Mouse (Mus musculus): ENCODE measurements around the gene Iqgap3.

Gene Iqgap3

DNA sequence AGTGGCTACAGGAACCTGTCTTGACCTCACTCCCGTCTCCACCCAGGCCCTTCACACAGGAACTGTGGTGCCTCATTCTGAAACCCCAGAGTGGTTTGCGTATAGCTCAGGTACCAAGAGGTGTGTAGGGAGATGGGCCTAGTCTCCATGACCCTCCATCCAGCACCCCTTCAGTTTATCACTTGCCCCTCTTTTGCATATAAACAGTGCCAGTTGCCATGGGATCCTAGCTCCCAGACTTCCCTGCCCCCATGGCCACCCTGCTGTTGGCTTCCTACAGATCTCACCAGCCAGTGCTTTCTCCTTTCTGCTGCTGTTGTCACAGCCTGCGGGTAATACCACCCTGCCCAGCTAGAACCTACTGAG, 69.2 kb downstream of the Iqgap3 start:
- no peak for DNase-seq

DNA sequence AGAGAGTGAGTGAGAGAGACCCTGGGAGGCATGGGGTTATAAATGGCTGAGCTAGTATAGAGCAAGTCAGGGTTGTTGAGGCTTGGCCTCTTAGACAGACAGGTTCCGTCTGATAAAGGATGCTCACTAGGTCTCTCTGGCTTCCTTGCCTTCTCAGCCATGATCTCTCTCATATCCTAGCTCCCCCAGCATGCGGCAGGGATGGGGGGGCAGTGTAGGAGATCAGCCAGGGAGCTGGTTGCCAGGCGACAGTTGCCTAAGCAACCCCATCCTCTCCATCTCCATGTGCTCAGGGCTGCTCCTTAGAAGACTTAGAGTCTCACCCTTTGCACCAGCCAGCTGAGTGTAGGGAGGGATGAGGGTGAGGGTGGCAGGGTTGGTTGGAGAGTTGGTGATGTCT, 70.3 kb downstream of the Iqgap3 start:
- DNase-seq: peak in 1 of 2 experiments; percentile 39

DNA sequence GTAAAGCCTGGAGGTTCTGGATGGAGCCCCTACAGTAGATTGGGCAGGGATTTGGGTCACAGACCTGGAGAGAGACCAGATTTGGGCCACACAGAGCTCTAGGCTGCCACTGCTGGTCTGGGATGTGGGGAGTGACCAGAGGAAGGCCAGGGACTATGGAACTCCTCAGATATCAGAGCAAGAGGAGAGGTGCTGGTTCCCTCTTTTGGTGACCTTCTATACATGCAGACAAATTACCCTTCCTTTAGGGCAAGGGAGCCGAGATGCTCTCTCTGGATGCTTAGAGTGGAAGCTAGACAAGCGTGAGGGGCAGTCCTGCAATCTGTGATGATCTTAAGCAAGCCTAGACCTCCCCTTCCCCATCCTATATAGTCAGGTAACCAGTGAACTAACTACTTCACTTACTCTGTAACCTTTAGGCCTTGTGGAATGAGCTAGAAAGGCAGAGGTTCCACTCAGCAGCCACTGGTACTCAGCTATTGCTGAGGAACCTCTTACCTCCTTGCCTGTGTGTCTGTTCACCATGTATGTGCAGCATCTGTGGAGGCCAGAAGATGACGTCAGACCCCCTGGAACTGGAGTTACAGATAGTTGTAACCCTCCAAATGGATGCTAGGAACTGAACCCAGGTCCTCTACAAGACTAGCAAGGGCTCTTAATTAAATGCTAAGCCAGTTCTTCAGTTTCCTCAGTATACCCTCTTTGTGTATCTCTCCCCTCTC, 71.7 kb downstream of the Iqgap3 start:
- no peak for DNase-seq

DNA sequence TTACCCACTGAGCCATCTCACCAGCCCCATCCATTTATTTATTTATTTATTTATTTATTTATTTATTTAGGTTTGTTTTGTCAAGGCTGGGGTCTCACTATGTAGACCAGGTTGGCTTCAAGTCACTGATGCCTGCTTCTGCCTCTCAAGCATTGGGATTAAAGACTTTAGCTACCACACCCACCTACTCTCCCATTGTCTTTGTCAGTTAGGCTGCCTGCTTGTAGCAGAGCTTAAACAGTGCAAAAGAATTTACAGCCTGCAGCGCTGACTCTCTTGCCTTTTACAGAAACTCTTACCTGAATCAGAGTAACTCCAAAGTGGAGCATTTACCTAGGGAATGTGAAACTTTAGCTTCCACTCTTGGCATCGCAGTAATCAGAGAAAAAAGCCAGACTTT, 72.5 kb downstream of the Iqgap3 start:
- DNase-seq: no peak

DNA sequence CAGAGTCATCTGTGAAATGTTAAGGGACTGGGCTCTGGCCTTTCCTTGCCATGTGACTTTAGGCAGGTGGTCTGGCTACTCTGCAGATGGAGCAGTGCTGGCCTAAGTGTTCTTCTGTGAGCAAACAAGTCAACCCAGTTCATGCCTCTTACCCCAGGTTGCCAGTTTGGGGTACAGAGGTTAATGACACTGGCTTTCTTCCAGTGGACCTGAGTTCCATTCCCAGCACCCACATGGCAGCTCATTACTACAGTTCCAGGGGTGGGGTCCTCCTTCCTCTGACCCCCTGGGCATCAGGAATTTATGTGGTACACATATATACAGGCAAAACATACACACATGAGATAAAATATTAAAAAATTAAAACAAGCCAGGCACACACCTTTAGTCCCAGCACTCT, 75.0 kb downstream of the Iqgap3 start:
- DNase-seq: no peak

DNA sequence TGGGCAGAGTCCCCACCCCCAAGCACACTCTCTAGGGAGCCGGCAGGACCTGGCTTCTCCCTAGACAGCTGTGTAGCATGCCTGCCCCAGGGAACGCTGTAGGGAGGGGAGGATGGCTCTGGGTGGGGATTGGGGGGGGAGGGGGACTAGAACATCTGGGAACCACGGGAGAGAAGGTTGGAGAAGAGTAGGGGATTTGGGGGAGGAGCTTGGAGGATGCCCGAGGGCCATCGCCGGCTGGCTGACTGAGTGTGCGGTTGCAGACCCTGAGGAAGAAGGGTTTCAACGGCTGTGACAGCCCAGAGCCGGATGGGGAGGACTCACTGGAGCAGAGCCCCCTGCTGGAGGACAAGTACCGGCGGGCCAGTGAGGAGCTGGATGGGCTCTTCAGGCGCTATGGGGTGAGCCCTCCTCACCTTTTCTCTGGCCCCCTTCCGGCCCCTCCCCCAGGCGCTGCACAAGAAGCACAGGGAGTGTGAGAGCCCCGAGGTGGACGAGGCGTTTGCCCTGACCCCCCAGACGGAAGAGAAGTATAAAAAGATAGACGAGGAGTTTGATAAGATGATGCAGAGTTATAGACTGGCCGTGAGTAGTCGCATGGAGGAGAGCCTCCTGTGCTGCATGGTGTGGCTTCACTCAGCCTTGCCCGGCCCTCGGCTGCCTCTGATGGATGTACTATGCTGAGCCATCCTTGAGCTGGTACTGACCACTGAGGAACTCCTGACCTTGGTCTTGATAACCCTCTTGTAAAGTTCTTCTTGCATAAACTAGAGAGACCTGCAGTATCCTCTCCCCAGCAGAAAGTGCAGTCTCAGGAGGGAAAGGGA, 76.2 kb downstream of the Iqgap3 start:
- DNase-seq: peak in 1 of 2 experiments; percentile 70

DNA sequence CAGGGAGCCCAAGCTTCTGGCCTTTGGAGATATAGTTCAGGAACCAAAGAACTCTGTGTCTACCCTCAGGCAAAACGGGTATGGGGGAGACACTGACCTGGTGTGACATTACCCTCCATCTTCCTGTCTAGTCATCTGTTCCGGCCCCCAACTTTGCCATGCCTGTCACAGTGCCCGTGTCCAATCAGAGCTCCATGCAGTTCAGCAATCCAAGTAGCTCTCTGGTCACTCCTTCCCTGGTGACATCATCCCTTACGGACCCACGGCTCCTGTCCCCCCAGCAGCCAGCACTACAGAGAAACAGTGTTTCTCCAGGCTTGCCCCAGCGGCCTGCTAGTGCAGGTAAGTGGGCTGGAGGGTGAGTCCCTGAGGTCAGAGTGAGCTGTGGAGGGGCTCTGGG, 77.2 kb downstream of the Iqgap3 start:
- DNase-seq: no peak

DNA sequence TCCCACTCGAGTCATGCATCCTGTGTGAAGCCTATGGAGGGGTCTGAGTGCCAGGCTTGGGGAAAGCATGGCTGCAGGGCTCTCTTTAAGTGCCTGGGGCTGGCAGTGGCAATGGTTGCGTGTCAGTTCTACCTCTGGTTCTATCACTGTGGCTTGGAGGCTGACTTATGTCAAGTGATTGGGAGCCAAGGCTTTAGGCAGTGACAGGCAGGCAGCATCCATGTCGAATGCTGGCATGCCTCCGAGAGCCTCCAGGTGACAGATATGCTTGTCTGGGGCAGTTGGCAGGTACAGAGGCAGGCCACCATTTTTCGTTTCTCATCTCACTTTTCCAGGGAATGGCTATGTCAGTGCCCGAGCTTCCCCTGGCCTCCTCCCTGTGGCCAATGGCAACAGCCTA, 79.1 kb downstream of the Iqgap3 start:
- peak in 1 of 2 experiments; percentile 1 for DNase-seq

DNA sequence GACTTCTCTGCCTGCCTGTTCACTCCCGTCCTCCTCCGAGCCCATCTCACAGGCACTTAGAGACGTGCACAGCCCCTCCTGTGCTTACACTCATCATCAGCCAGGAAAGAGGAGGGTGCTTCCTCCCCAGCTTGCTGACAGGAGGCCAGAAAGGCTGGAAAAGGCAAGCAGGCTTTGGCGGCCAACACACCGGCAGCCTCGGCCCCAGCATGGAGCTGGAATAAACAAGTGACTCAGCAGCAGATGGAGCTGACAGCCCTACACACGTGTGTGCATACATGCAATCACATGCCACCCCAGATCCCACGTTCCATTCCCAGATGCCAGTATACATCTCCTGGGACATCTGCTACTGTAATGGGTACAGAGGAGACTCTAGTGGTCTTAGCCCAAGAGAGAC, 80.5 kb downstream of the Iqgap3 start:
- DNase-seq: peak in 1 of 2 experiments; percentile 30

DNA sequence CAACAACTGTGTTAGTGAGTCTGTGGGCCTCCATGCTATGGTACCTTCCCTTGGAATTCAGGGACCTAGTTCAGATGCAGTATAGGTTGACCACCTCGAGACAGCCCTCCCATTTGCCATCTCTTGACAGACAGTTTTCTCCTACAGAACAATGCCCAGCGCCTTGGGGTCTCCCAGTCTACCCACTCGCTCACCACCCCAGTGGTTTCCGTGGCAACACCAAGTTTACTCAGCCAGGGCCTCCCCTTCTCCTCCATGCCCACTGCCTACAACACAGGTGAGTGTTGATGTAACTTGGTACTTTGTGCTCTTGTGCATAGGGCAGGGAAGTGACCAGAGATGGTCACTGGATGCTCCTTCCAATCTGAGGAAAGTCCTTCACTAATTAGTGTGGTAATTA, 81.0 kb downstream of the Iqgap3 start:
- no peak for DNase-seq

DNA sequence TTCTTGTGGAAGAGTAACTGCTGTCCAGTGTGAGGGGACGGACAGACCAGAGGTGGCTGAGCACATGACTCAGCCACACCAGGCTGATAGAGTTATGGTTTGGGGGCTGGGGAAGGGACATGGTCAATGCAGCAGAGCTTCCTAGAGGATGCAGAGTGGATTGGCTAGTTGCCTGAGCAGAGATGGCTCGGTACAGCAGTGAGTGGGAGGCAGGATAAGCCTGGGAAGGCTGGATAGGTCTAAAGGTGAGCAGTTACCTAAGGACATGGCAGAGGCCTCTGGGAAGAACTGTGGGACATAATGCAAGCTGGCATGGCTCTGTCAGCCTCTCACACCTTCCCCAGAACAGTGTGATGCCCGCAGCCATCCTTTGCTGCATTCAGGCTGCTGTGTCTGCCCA, 82.1 kb downstream of the Iqgap3 start:
- DNase-seq: no peak

DNA sequence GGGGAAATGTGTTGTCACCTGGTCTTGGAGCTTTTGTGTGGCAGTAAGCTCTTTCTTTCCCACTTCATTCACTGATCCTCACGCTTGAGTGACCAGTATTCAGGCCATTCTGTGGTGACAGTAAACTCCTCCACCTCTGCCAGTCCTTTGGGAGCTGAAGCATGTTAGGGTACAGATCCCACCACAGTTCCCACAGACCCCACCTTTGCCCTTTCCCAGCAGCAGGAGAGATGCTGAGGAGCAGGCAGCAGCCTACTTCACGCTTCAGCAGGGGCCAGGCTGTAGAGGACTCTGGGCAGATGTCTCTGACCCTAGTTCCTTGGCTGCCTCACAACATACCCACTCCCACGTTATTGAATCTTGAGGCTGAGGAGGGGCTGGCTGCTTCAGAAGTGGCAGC, 82.5 kb downstream of the Iqgap3 start:
- DNase-seq: no peak

DNA sequence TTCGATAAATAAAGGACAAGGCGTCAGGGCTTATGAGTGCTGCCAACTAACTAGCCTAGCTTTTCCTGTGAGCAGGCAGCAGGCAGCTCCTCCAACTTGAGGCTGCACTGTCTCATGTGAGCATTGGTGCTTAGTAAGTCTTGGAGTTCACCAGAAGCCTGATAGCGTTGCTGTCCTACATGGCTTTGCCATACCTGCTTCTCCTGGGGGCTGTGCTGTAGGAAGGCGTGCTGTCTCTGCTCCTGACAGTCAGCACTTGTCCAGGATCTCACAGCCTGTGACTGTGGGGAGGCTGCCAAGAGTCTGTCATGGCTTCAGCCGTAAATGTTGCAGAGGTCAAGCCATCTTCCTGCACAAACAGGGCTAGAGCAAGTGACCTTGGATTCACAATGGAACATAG, 84.3 kb downstream of the Iqgap3 start:
- peak; percentile 61 to 66 for DNase-seq

DNA sequence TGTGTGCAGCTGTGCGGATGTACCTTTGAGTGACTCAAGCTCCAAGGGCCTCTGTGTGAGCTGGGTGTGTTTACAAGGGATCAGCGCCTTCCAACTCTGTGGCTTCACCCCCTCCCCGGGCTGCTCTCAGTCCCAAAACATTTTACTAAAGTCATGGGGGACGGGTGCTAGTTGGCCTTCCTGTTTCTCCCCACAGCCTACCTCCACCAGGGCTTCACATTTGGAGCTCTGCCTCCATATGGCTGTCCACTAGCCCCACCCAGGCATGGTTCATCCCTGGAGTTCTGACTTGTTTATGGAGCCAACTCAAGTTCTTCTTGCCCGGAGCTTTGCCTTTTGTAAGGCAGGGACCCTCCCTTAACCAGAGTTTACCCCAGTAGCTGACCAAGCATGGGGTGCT, 88.6 kb downstream of the Iqgap3 start:
- DNase-seq: no peak

Data from kidney, postnatal 36 days (tissue).